Mouse (Mus musculus) left cerebral cortex, postnatal 25 days (tissue): Measurements from ENCODE around the gene Reep6. TPM values are rescaled to one million over a fixed set of nuclear protein-coding genes. Genes with fewer than 3 reads are reported as not detected.

ENCODE experiments used
- DNase-seq, 2 experiments: peaks; one replicate each; pipeline ENCODE4 v3.0.0; 2022; ENCODE audit warnings: low spot score in 2 of 2, mixed read lengths in 1 of 2
- intact Hi-C: fragments of 180-260 bp; cut with DNase I; formaldehyde crosslinking; loops from one replicate; pipeline ENCODE4 v1.15.1; 2025
- total RNA-seq, 2 experiments: library from RNA; stranded (reverse); gene quantifications; 2 replicates each; pipeline ENCODE4 v1.2.3; 2021

Reep6 gene
- 10 to 100 TPM; 10.5 to 11.2 TPM for total RNA-seq

- intact Hi-C loops, result no loop called here
- peak; percentile 95 to 97 for DNase-seq
Measured at GRCm38 (mm10) chr10:80329273-80330081, at the start of gene Reep6, which contains the start of gene Pcsk4. Reep6 (plus strand) TSS chr10:80329953. Pcsk4 (minus strand) TSS chr10:80329498.

DNA sequence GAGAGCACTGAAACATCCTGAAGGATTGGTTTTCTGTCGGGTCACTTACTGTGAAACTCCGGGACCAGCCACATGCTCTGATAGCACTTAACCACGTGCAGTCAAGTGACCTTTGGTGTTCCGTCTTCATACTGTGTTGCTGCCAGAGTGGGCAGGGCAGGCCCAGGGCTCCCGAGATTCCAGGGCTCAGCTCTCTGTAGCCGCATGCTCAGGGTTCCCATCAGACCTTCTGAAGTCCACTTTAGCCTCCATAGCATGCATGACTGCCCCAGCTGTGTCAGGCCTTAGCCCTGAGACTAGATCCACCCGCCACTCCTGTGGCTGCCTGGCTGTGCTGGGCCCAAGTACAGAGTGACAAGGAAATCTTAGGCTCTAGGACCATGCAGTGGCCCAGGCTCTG lies 48.4 kb upstream of the Reep6 start:
- intact Hi-C loops, result no loop called here
- no peak for DNase-seq

- no peak for DNase-seq
- intact Hi-C loops, result no loop called here
Measured at GRCm38 (mm10) chr10:80281921-80282371, 47.8 kb upstream of the Reep6 start.

DNA sequence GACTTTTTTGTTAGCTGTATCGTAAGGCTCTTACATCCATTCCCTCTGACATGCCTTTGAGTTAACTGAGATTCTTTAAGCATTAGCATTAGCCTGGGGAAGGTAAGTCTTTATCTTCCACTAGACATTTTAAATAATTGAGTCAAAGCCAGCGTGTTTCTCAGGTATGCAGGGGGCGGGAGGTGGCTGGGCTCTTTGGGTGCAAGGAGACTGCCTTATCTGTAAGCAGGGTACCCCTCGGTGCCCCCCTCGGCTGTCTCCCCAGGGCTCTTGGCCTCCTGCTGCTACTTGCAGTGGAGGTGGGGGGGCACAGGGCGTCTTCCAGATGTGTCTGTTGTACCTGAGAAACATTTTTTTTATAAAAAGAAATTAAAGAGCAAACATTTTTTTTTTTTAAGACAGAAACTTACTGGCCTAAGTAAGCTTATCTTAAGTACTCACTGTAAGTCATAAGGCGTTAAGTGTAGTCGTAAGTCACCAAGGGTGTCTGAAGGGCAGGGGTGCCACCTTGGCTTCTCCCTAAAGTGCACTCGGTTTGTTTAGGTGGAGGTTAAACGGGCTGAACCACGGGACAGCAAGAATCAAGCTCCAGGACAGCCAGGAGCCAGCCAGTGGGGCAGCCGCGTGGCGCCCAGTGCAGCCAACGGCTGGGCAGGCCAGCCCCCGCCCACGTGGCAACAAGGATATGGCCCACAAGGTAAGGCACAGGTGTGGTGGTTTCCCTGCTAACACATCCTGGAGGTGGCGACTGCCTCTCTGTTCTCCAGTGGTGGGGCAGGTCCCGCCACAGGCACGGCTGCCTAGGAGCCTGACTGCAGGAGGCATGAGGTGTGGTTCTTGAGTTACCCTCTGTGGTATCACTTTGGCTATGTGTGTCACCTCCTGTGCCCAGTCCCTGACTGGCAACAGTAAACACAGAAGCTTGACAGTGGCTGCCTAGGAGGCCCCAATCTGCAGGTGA lies 47.0 kb upstream of the Reep6 start:
- no peak for DNase-seq
- intact Hi-C loops, result no loop called here

- DNase-seq, result no peak
- intact Hi-C loops, result no loop called here
Measured at GRCm38 (mm10) chr10:80285222-80286070, 44.3 kb upstream of the Reep6 start.

DNA sequence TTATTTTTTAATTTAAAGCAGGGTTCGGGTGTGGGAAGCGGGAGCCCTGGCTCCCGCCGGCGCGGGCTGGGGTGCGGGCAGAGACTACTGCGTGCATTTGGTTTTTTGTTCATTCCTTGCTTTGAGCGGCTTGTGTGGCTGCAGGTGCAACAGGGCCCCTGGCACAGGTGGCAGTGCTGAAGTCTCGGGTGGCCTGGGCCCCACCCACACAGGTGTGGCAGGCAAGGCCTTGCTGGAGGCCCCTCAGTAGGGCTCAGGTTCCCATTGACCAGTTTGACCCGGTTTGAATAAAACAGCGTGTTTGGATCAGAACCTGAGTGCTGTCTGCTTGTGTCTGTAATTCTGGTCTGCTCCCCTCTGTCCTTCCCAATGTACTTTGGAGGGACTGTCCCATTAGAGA lies 41.7 kb upstream of the Reep6 start:
- no peak for DNase-seq
- intact Hi-C loops, result loop anchor here (2.0 kb wide), 1 partner anchor 17 kb away; no protein-coding TSS in a partner anchor

- intact Hi-C loops, result loop anchor here (2.0 kb wide), 1 partner anchor 18 kb away; no protein-coding TSS in a partner anchor
- no peak for DNase-seq
Measured at GRCm38 (mm10) chr10:80288657-80289056, 41.1 kb upstream of the Reep6 start.

DNA sequence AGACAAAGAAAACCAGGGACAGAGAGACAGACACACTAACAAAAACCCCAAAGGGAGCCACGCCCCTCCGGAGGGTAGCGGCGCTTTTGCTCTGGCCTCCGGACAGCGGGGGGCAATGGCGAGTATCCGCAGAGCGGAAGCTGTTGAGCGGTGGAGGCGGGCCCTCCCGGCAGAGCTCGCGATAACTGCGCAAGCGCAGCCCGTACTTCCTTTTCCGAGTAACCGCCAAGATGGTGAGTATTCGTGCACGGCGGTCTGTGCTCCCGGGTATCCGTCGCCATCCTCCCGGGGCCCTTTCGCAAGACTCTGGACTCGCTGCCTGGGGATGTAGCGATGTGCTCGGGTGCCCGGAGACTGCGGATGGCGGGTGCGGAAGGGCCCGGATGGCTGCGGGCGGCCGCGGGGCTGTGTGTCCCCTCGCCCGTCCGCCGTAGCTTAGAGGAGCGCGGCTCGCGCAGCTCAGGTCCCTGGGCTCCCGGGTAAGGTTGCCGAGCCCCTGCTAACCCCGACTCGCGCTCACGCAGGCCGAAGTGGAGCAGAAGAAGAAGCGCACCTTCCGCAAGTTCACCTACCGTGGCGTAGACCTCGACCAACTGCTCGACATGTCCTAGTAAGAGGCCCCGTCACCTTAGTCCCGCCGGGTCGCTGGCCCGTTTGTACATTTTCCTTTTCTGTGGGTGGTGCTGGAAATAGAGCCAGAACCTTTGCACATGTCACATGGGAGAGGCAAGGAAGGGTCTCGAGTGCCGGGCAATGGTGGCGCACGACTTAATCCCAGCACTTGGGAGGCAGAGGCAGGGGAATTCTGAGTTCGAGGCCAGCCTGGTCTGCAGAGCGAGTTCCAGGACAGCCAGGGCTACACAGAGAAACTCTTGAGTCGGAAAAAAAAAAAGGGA lies 37.3 kb upstream of the Reep6 start, which contains the start of gene Rps15:
TSS of gene Rps15 (plus strand) at position 203 of the 896 bp plus-strand sequence.
- intact Hi-C loops, result no loop called here
- peak; percentile 93 to 96 for DNase-seq

DNA sequence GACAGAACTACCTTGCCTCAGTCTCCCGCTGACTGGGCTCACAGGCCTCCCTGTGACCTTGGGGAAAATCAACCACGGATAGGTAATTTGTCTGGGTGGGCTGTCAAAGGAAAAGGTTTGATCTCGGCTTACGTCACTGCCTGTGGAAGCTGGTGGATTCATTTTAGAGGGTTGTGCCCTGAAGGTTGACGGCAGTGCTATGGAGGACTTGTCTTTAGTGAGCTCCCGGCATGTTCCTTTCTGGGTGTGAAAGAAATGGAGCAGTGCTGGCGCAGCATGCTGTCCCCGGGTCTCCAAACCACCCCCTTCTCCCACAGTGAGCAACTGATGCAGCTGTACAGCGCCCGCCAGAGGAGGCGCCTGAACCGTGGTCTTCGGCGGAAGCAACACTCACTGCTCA lies 36.4 kb upstream of the Reep6 start:
- intact Hi-C loops, result no loop called here
- DNase-seq, result no peak

- intact Hi-C loops, result loop anchor here (2.0 kb wide), 2 partner anchors 54 to 80 kb away; partner anchors contain the start of gene Adamtsl5
Measured at GRCm38 (mm10) chr10:80294311-80294710, 35.4 kb upstream of the Reep6 start.

DNA sequence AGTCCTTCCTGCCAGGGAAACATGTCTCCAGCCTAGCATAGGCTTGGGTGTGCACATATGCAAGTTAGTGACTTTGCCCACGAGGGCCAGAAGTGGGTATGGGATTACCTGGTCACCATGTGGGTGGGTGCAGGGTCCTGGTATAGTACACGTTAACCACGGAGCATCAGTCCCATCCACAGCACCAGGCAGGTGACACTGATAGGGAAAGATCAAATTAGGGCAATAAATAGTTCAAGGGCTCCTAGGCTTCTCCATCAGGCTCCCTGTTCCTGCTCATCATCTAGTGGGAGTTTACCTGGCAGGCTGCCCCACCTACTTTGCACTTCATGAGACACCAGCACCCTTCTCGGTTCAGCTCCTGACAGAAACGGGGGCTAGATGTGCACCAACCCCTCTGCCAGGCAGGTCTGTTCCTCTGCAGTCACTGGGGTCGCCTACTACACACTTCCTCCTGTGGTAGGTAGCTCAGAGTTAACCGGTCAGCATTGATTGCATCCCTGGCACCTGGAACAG lies 34.9 kb upstream of the Reep6 start:
- no peak for DNase-seq
- intact Hi-C loops, result loop anchor here (2.0 kb wide), 2 partner anchors 54 to 80 kb away; partner anchors contain the start of gene Adamtsl5

More at GRCm38 (mm10) chr10:80294311-80294710, 35.4 kb upstream of the Reep6 start:
- DNase-seq, result no peak

DNA sequence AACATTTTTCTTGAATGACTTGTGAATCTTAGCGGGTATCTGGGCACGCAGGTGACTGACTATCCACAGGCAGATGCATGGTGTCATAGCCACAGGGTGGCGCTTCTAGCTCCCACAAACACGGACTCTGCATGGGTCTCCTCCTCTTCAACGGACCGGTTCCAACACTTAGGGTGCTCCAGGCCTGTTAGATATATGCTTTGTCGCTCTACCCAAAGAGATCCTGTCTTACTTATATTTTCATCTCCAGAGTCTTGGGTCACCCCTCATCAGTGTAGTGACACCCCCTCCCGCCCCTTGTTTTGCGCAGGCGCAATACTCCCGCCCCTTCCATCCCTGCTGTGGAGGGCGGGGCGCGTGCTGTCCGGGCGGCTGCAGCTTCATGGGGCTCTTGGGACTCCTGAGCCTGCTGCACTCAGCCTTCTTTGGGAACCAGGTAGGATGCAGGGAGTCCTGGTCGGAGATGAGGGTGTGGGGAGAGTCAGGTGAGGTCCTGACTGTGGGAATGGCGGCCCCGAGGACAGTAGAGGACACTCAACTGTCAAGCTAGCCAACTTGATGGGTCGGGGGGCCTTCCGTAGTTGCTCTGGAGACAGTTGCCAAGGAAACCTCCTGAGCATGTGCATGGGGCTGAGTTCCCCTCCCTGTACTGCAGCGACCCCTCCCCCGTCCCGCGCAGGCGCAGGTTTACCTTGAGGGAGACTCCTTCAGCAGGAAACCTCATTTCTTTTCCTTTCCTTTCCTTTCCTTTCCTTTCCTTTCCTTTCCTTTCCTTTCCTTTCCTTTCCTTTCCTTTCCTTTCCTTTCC lies 33.9 kb upstream of the Reep6 start, which contains the start of gene Apc2:
TSS of gene Apc2 (plus strand) at position 360 of the 808 bp plus-strand sequence.
- peak; percentile 84 to 86 for DNase-seq
- intact Hi-C loops, result loop anchor here (2.0 kb wide), 2 partner anchors 53 to 79 kb away; partner anchors contain the start of gene Adamtsl5

DNA sequence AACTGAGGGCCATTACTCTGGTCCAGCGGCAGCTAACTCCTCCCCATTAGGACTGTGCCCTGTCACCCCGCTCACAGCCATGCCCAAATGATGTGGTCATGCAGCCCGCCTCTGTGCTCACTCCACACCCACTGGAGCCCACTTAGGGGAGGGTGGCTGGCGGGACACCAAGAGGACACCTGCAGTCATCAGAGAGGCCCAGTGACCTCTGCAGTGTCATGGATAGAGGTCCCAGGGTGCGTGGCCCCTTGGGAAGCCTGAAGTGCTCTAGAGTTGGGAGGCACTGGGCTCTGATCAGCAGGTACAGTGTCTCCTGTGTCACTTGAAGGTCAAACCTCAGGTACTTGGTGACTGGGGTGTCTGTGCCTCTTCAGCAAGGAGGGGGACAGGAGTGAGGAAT lies 32.9 kb upstream of the Reep6 start:
- no peak for DNase-seq
- intact Hi-C loops, result no loop called here

DNA sequence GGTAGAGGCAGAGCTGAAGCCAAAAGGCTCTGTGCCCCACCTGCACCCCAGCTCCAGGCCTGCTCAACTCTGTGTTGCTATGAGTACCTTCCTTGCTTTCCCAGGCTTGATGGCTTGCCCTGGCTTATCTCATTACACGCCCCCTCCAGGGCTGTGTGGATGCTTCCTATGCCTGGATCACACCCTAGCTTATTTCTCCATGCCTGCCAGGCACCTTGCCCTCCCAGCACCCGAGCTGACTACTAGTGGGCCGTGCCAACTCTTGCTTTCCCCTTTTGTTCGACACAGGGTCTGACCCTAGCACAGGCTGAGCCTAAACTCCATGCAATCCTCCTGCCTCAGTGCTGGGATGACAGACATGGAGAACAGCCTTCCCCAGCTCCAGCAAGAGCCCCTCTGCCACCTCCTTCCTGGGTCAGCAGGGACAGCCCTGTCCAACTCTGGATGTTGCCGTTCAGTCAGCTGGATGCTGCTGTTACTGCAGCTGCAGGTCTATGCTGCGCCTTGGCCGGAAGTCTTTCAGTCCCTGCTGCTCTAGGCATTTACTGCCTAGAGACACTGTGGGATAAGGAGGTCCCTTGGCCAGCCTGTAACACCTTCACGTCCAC lies 32.1 kb upstream of the Reep6 start:
- intact Hi-C loops, result no loop called here
- DNase-seq, result no peak

- peak; percentile 92 to 96 for DNase-seq
- intact Hi-C loops, result no loop called here
Measured at GRCm38 (mm10) chr10:80298571-80299281, 31.0 kb upstream of the Reep6 start.

- DNase-seq, result no peak
- intact Hi-C loops, result no loop called here
Measured at GRCm38 (mm10) chr10:80299301-80299700, 30.5 kb upstream of the Reep6 start.
